Comparison of ENCODE assay signal across 10 mouse cellular contexts in the genomic region with DNA sequence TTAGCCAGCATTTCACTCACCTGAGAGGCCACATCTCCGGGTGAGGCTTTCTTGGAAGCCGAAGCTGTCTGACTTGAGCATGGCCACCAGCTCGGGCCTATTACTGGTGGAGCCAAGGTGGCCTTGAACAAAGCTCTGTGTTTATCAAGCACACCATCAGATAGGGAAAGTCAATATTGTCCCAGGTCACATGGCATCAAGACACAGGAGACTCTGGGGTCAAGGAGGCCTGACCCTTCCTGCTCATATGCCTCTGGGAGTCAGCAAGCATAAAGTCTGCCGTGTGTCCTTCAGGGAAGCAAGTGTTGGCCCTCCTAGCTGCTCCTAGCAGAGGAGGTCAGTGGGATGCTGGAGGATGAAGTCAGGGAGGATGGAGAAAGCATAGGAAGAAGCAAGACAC. TPM values are rescaled to one million over a fixed set of nuclear protein-coding genes. Genes with fewer than 3 reads are reported as not detected.
DNase-seq lines count a peak whose midpoint lies in the region; ATAC-seq and TF ChIP-seq lines count a peak whose summit lies in the region.
"Had no signal": no experiment of that assay in that cellular context is flagged by ENCODE, and none has a peak within 500 bp of the region (broad histone marks: within the 10 kb centered on the region; RNA-seq: fewer than 3 reads in every experiment).

A gene (minus strand): TSS at position 114 of the 400 bp plus-strand sequence.

- peak within 1 kb of the TSS; percentile 79; the same call in 1 of the 2 replicates for H3K27ac ChIP-seq in gastrocnemius, adult 2 months
- H3K27ac ChIP-seq in lung, embryonic 15.5 days = peak within 1 kb of the TSS; percentile 98
- no peak within 1 kb of the TSS for H3K27ac ChIP-seq in lung, postnatal 0 days (ENCODE audit: low read length)
- peak within 1 kb of the TSS; percentile 98 for H3K27ac ChIP-seq in limb, embryonic 10.5 days
- H3K27ac ChIP-seq in stomach, embryonic 14.5 days (ENCODE audit: low read length) = peak within 1 kb of the TSS; percentile 95

- H3K4me2 ChIP-seq in lung, embryonic 15.5 days = no peak within 1 kb of the TSS
- no peak within 1 kb of the TSS for H3K4me2 ChIP-seq in lung, postnatal 0 days (replicated peaks; ENCODE audit: low read depth, low read length)
- no peak within 1 kb of the TSS for H3K4me2 ChIP-seq in stomach, embryonic 14.5 days (replicated peaks; ENCODE audit: low read depth, low read length)

- no peak for ATAC-seq in lung, embryonic 15.5 days (ENCODE audit: borderline replicate concordance, extremely low read depth, low FRiP score, low TSS enrichment)
- no peak for ATAC-seq in lung, postnatal 0 days
- no peak for ATAC-seq in stomach, embryonic 14.5 days (ENCODE audit: insufficient number of reproducible peaks, insufficient read depth, low FRiP score, low read depth)

- DNase-seq in gastrocnemius, adult 2 months = no peak
- DNase-seq in gastrocnemius, postnatal 36 days = no peak
- DNase-seq in lung, postnatal 0 days (ENCODE audit: low spot score) = no peak
- no peak for DNase-seq in limb, embryonic 10.5 days (ENCODE audit: low spot score)
- DNase-seq in urinary bladder, postnatal 25 days (ENCODE audit: low spot score) = no peak
- no peak for DNase-seq in retina, postnatal 1 day
- DNase-seq: gastrocnemius, postnatal 25 days had no signal

- TF ChIP-seq EP300 in lung, postnatal 0 days (IDR thresholded peaks at IDR 0.05) = no peak

- no peak within 1 kb of the TSS for H3K9ac ChIP-seq in lung, embryonic 15.5 days
- no peak within 1 kb of the TSS for H3K9ac ChIP-seq in lung, postnatal 0 days (replicated peaks; ENCODE audit: low read depth)
- H3K9ac ChIP-seq in stomach, embryonic 14.5 days (replicated peaks; ENCODE audit: low read depth, low read length) = no peak within 1 kb of the TSS

- H3K9me3 ChIP-seq in lung, embryonic 15.5 days = no peaks in the 10 kb centered on the region
- H3K9me3 ChIP-seq in lung, postnatal 0 days (ENCODE audit: low read length) = no peaks in the 10 kb centered on the region
- H3K9me3 ChIP-seq in limb, embryonic 10.5 days (replicated peaks) = no peaks in the 10 kb centered on the region
- no peaks in the 10 kb centered on the region for H3K9me3 ChIP-seq in stomach, embryonic 14.5 days (ENCODE audit: control insufficient read depth, low read depth, low read length)

- no peak within 1 kb of the TSS for H3K4me3 ChIP-seq in gastrocnemius, adult 2 months
- H3K4me3 ChIP-seq in lung, embryonic 15.5 days = no peak within 1 kb of the TSS
- no peak within 1 kb of the TSS for H3K4me3 ChIP-seq in lung, postnatal 0 days (ENCODE audit: low read depth, low read length)
- H3K4me3 ChIP-seq in limb, embryonic 10.5 days = no peak within 1 kb of the TSS
- no peak within 1 kb of the TSS for H3K4me3 ChIP-seq in stomach, embryonic 14.5 days (ENCODE audit: low read depth, low read length)

- no peak for TF ChIP-seq CTCF in gastrocnemius, adult 2 months (IDR thresholded peaks at IDR 0.05)
- TF ChIP-seq CTCF in lung, postnatal 0 days (IDR thresholded peaks at IDR 0.05) = no peak

- H3K36me3 ChIP-seq in lung, embryonic 15.5 days = no peaks in the 10 kb centered on the region
- H3K36me3 ChIP-seq in lung, postnatal 0 days (ENCODE audit: insufficient read depth, low read length) = no peaks in the 10 kb centered on the region
- H3K36me3 ChIP-seq in limb, embryonic 10.5 days = no peaks in the 10 kb centered on the region
- H3K36me3 ChIP-seq in stomach, embryonic 14.5 days (ENCODE audit: control insufficient read depth, insufficient read depth, low read length) = no peaks in the 10 kb centered on the region

- intact Hi-C loops in gastrocnemius, adult 2 months (cut with DNase I) = no loop called here
- intact Hi-C loops in gastrocnemius, postnatal 36 days (cut with DNase I) = no loop called here

- H3K4me1 ChIP-seq in lung, embryonic 15.5 days = peaks cover 35% of the 10 kb centered on the region
- H3K4me1 ChIP-seq in lung, postnatal 0 days (ENCODE audit: insufficient read depth, low read depth, low read length) = peaks cover 8% of the 10 kb centered on the region
- peaks cover 57% of the 10 kb centered on the region for H3K4me1 ChIP-seq in limb, embryonic 10.5 days
- H3K4me1 ChIP-seq in stomach, embryonic 14.5 days (ENCODE audit: control insufficient read depth, insufficient read depth, low read length) = peaks cover 31% of the 10 kb centered on the region

- H3K27me3 ChIP-seq in lung, embryonic 15.5 days = no peaks in the 10 kb centered on the region
- H3K27me3 ChIP-seq in lung, postnatal 0 days (replicated peaks; ENCODE audit: insufficient read depth, low read length) = no peaks in the 10 kb centered on the region
- no peaks in the 10 kb centered on the region for H3K27me3 ChIP-seq in limb, embryonic 10.5 days (ENCODE audit: low read depth, poor library complexity, severe bottlenecking)
- no peaks in the 10 kb centered on the region for H3K27me3 ChIP-seq in stomach, embryonic 14.5 days (ENCODE audit: control insufficient read depth, insufficient read depth, low read length)

- WGBS in lung, embryonic 15.5 days = 53% methylated on average over 4 of the region's 4 CpGs
- WGBS in lung, postnatal 0 days = 47% methylated on average over 4 of the region's 4 CpGs
- 86% methylated on average over 4 of the region's 4 CpGs for WGBS in limb, embryonic 10.5 days
- 65% methylated on average over 4 of the region's 4 CpGs for WGBS in stomach, embryonic 14.5 days

RNA-seq across cellular contexts. Expression of the gene that starts here (rescaled TPM):
- under 1 TPM in 1 of 2 experiments, not detected in 1; 0.67 TPM for total RNA-seq in gastrocnemius, adult 2 months (2021)
- total RNA-seq in gastrocnemius, postnatal 36 days (2021) = not detected
- 0.30 and 0.33 TPM in 2 replicates for polyA plus RNA-seq in lung, embryonic 15.5 days (2015; fragmentation: Nextera tagmentation; extraction: Ambion mirVana)
- 0.73 and 0.94 TPM in 2 replicates for polyA plus RNA-seq in lung, postnatal 0 days (2015; fragmentation: Nextera tagmentation; extraction: Ambion mirVana)
- polyA plus RNA-seq in limb, embryonic 10.5 days (2016; fragmentation: Nextera tagmentation; extraction: Ambion mirVana) = 0.33 TPM in 1 of 2 replicates, not detected in the other
- 0.71 and 0.88 TPM in 2 replicates for polyA plus RNA-seq in stomach, embryonic 14.5 days (2014; fragmentation: Nextera tagmentation; extraction: Ambion mirVana)
- total RNA-seq: gastrocnemius, postnatal 25 days; layer of hippocampus, postnatal 14 days had no signal
